In genomic region chr19:16434879-16435278, GRCm38 (mm10) we compare ENCODE assay signal across 8 mouse cellular contexts. TPM values are rescaled to one million over a fixed set of nuclear protein-coding genes. Genes with fewer than 3 reads are reported as not detected.
DNase-seq lines count a peak whose midpoint lies in the region; ATAC-seq and TF ChIP-seq lines count a peak whose summit lies in the region.

No protein-coding gene starts in this region.

- peak; percentile 71 for TF ChIP-seq RAD21 in CH12.LX (IDR thresholded peaks at IDR 0.05; ENCODE audit: low read depth, low read length)

- ATAC-seq in limb, embryonic 14.5 days (ENCODE audit: low FRiP score, low read depth), result no peak
- ATAC-seq in midbrain, embryonic 14.5 days (ENCODE audit: low FRiP score, low TSS enrichment), result no peak

- peak overlapping the region; percentile 95 for H3K4me2 ChIP-seq in CH12.LX (ENCODE audit: insufficient read depth, low read depth, poor library complexity, severe bottlenecking)
- H3K4me2 ChIP-seq in limb, embryonic 14.5 days (replicated peaks; ENCODE audit: low read depth, low read length, severe bottlenecking), result peak overlapping the region; percentile 59
- H3K4me2 ChIP-seq in midbrain, embryonic 14.5 days (ENCODE audit: low read length), result peak overlapping the region; percentile 68

- DNase-seq in CH12.LX (ENCODE audit: extremely low read depth), result peak; percentile 7
- peak; percentile 15 for DNase-seq in embryo, embryonic 10 days (ENCODE audit: low spot score)
- peak; percentile 11 to 31 for DNase-seq in heart, postnatal 36 days
- peak; percentile 65 for DNase-seq in limb, embryonic 14.5 days (ENCODE audit: low spot score)
- peak; percentile 53 for DNase-seq in midbrain, embryonic 14.5 days
- DNase-seq in layer of hippocampus, postnatal 36 days, result no peak
- DNase-seq in ovary, postnatal 36 days (ENCODE audit: low spot score), result no peak
- DNase-seq in spleen, adult 12 weeks (ENCODE audit: low spot score), result no peak

- 20% methylated on average over 9 of the region's 9 CpGs for WGBS in limb, embryonic 14.5 days
- 20% methylated on average over 9 of the region's 9 CpGs for WGBS in midbrain, embryonic 14.5 days

- no peak overlapping the region; the same call in 1 of the 2 replicates for H3K9ac ChIP-seq in CH12.LX (ENCODE audit: insufficient read depth, low read depth)
- H3K9ac ChIP-seq in limb, embryonic 14.5 days (ENCODE audit: low read depth, low read length, severe bottlenecking), result no peak overlapping the region
- no peak overlapping the region for H3K9ac ChIP-seq in midbrain, embryonic 14.5 days (replicated peaks; ENCODE audit: low read length)

- dilution Hi-C loops in CH12.LX (cut with MboI; ENCODE audit: extremely low pct_ligation_motif_present, extremely low pct_unique_long_range_greater_than_20kb, low sequenced_read_pairs), result no loop called here

- in situ Hi-C loops in CH12.LX (cut with MboI; ENCODE audit: low pct_ligation_motif_present, low pct_unique_long_range_greater_than_20kb, low sequenced_read_pairs), result no loop called here

- TF ChIP-seq POLR2A in CH12.LX (IDR thresholded peaks at IDR 0.05; ENCODE audit: low read depth, low read length), result no peak
- TF ChIP-seq POLR2A in limb, embryonic 14.5 days (IDR thresholded peaks at IDR 0.05; ENCODE audit: borderline replicate concordance, extremely low read depth, insufficient read depth, insufficient read length), result no peak

- no peaks in the 10 kb centered on the region for H3K9me3 ChIP-seq in CH12.LX (replicated peaks; ENCODE audit: low read length)
- H3K9me3 ChIP-seq in limb, embryonic 14.5 days (ENCODE audit: control insufficient read depth, low read length), result no peaks in the 10 kb centered on the region
- no peaks in the 10 kb centered on the region for H3K9me3 ChIP-seq in midbrain, embryonic 14.5 days (ENCODE audit: control insufficient read depth, low read length)

- no peaks in the 10 kb centered on the region for H3K27me3 ChIP-seq in CH12.LX (replicated peaks)
- H3K27me3 ChIP-seq in limb, embryonic 14.5 days (ENCODE audit: control insufficient read depth, insufficient read depth, low read length), result peaks cover 30% of the 10 kb centered on the region
- H3K27me3 ChIP-seq in midbrain, embryonic 14.5 days (ENCODE audit: control insufficient read depth, insufficient read depth, low read length), result peaks cover 35% of the 10 kb centered on the region

- no peak overlapping the region for H3K27ac ChIP-seq in CH12.LX (ENCODE audit: insufficient read depth, low read depth)
- H3K27ac ChIP-seq in limb, embryonic 14.5 days (replicated peaks; ENCODE audit: low read depth, low read length), result no peak overlapping the region
- no peak overlapping the region for H3K27ac ChIP-seq in midbrain, embryonic 14.5 days (replicated peaks; ENCODE audit: low read depth, low read length)

- intact Hi-C loops in heart, postnatal 36 days (cut with DNase I), result loop anchor here (2.0 to 10.0 kb wide), 4 partner anchors 78 to 373 kb away; no protein-coding TSS in a partner anchor

- TF ChIP-seq EP300 in CH12.LX (IDR thresholded peaks at IDR 0.05; ENCODE audit: low read length), result no peak

- H3K36me3 ChIP-seq in CH12.LX (replicated peaks in 1 of 2; ENCODE audit: control insufficient read depth in 1 of 2, insufficient read depth in 1 of 2, low read length in 1 of 2), result no peaks in the 10 kb centered on the region
- H3K36me3 ChIP-seq in limb, embryonic 14.5 days (ENCODE audit: control insufficient read depth, insufficient read depth, low read length), result no peaks in the 10 kb centered on the region
- H3K36me3 ChIP-seq in midbrain, embryonic 14.5 days (ENCODE audit: control insufficient read depth, insufficient read depth, low read length), result no peaks in the 10 kb centered on the region

- H3K79me2 ChIP-seq in CH12.LX (replicated peaks; ENCODE audit: control insufficient read depth, extremely low read depth, insufficient read depth, poor library complexity, severe bottlenecking), result no peaks in the 10 kb centered on the region

- H3K4me3 ChIP-seq in CH12.LX (replicated peaks in 1 of 3; ENCODE audit: low read depth in 2 of 3, low read length in 2 of 3, poor library complexity in 1 of 3), result peak overlapping the region in 2 of 3 experiments; percentile 15 to 48
- peak overlapping the region; percentile 43 for H3K4me3 ChIP-seq in limb, embryonic 14.5 days (replicated peaks; ENCODE audit: low read length)
- peak overlapping the region; percentile 34; the same call in 1 of the 2 replicates for H3K4me3 ChIP-seq in midbrain, embryonic 14.5 days (replicated peaks; ENCODE audit: low read depth, low read length)

- H3K4me1 ChIP-seq in CH12.LX (ENCODE audit: control insufficient read depth in 1 of 2, insufficient read depth in 2 of 2), result peaks cover 0 to 5% of the 10 kb centered on the region in 2 experiments; a peak in 3 of 4 replicates
- peaks cover 11% of the 10 kb centered on the region for H3K4me1 ChIP-seq in limb, embryonic 14.5 days (ENCODE audit: control insufficient read depth, insufficient read depth, low read length)
- peaks cover 15% of the 10 kb centered on the region; the same call in 1 of the 2 replicates for H3K4me1 ChIP-seq in midbrain, embryonic 14.5 days (ENCODE audit: control insufficient read depth, insufficient read depth, low read length)

- TF ChIP-seq CTCF in CH12.LX (conservative IDR thresholded peaks at IDR 0.05 in 1 of 2, IDR thresholded peaks at IDR 0.05 in 1 of 2; ENCODE audit: low read depth in 2 of 2, low read length in 2 of 2), result peak in 1 of 2 experiments; percentile 75; a peak in 2 of 4 replicates

TF ChIP-seq in CH12.LX, 34 proteins besides CTCF, POLR2A, EP300 and RAD21:
- 0 out of 2 replicates have a peak, but pooled peaks have one; percentile 13 for TF ChIP-seq MAZ (IDR thresholded peaks at IDR 0.05; ENCODE audit: low read depth, low read length)
- TF ChIP-seq MYC (IDR thresholded peaks at IDR 0.05; ENCODE audit: low read depth, low read length), result 0 out of 2 replicates have a peak, but pooled peaks have one; percentile 37
- TF ChIP-seq ZKSCAN1 (IDR thresholded peaks at IDR 0.05; ENCODE audit: borderline replicate concordance, low read depth, low read length), result no peak
- no peak for TF ChIP-seq ZNF384 (IDR thresholded peaks at IDR 0.05; ENCODE audit: low read depth, low read length)
- no peak for TF ChIP-seq UBTF (IDR thresholded peaks at IDR 0.05; ENCODE audit: low read depth, low read length)
- TF ChIP-seq MXI1 (IDR thresholded peaks at IDR 0.05; ENCODE audit: low read depth, low read length), result no peak; the same call in 1 of the 2 replicates
- TF ChIP-seq CHD1 (IDR thresholded peaks at IDR 0.05; ENCODE audit: low read depth, low read length), result no peak
- TF ChIP-seq RCOR1 (conservative IDR thresholded peaks at IDR 0.05; ENCODE audit: low read depth, low read length), result no peak
- TF ChIP-seq KAT2A (IDR thresholded peaks at IDR 0.05; ENCODE audit: insufficient replicate concordance, low read length), result no peak
- no peak for TF ChIP-seq TBP (conservative IDR thresholded peaks at IDR 0.05; ENCODE audit: low read depth, low read length)
- TF ChIP-seq SMC3 (IDR thresholded peaks at IDR 0.05; ENCODE audit: low read depth, low read length), result peak; percentile 62
- TF ChIP-seq MAX (IDR thresholded peaks at IDR 0.05; ENCODE audit: low read length), result 0 out of 2 replicates have a peak, but pooled peaks have one; percentile 27

RNA-seq across cellular contexts. Expression of gene Gna14, which starts 0.7 kb away (rescaled TPM):
- total RNA-seq in CH12.LX (2012; rRNA removed) (0.08 TPM in 1 of 2 replicates, not detected in the other), CH12.LX (2014; rRNA removed) (not detected in 2 replicates)
- not detected in 2 replicates for polyA plus RNA-seq in CH12.LX (2012; ENCODE audit: insufficient read length, low read depth)
- under 1 TPM; 0.30 to 0.56 TPM for total RNA-seq in heart, postnatal 36 days (2021)
- 3.9 and 4.0 TPM in 2 replicates for polyA plus RNA-seq in limb, embryonic 14.5 days (2012; rRNA removed)
- 4.3 and 4.9 TPM in 2 replicates for polyA plus RNA-seq in limb, embryonic 14.5 days (2014; fragmentation: Nextera tagmentation; extraction: Ambion mirVana)
- 0.25 and 0.35 TPM in 2 replicates for polyA plus RNA-seq in midbrain, embryonic 14.5 days (2014; fragmentation: Nextera tagmentation; extraction: Ambion mirVana)
- 1 to 10 TPM; 1.3 to 2.4 TPM for total RNA-seq in layer of hippocampus, postnatal 36 days (2021)

Comparison
In these comparisons a context has a peak if more than half of its experiments do, and no peak if none do; other contexts are left out.
1. DNase-seq: peak in CH12.LX (single experiment), embryo, embryonic 10 days (single experiment), heart, postnatal 36 days (2 of 2), limb, embryonic 14.5 days (single experiment) and midbrain, embryonic 14.5 days (single experiment); none in layer of hippocampus, postnatal 36 days (0 of 2), ovary, postnatal 36 days (single experiment) and spleen, adult 12 weeks (single experiment).
2. Peak in every context shown above with its lines, with median percentiles within 50 percentile points of each other: H3K4me2 ChIP-seq and H3K4me3 ChIP-seq.